Mouse (Mus musculus) frontal cortex, postnatal 36 days (tissue): ENCODE results near the gene Eme1.
"Not testable (repeated sequence)": the region's sequence is repeated elsewhere in the genome, so short reads cannot be mapped to it uniquely, and the experiment has no call there.

ENCODE experiments used
- DNase-seq, 2 experiments: peaks; one replicate each; pipeline ENCODE4 v3.0.0; 2022; ENCODE audit warnings: low spot score in 2 of 2

The Eme1 gene

DNA sequence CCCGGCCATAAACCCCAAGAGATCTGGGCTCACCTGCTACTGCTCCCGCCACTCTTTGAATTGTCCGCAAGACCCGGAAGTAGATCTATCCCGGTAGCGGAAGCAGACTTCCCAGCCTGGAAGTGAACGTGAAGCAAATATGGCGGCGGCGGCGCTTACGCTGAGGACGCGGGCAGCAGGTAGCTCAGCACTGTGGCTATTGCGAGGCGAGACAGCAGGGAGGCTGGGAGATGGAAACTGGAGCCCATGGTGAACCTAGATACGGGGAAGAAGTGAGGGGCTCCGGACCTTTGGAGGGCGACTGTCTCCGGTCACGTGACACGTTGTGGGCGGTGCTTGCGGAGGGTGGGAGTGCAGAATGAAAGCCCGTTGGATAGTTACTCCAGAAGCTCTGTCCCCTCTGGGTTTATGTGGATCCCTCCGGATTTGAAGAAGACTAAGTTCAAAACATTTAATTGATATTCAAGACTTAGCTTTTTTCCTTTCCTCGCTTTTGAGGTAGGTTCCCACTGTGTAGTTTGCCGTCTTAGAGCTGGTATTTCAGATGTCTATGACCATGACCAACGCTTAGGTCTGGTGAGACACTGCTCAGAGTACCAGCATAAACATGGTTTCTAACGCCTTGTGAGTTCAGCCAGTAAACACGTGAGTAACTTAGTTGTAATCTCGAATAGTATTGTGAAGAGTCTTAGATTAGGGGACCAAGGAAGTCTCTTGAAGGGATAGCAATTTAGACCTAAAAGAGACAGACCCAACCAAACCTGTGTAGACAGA lies at the start of gene Eme1, which contains the start of gene Mrpl27:
Gene Eme1 (minus strand): TSS at position 302 of the 774 bp plus-strand sequence.
Gene Mrpl27 (plus strand): TSS at position 105 of the 774 bp plus-strand sequence.
- peak; percentile 86 to 90 for DNase-seq

DNA sequence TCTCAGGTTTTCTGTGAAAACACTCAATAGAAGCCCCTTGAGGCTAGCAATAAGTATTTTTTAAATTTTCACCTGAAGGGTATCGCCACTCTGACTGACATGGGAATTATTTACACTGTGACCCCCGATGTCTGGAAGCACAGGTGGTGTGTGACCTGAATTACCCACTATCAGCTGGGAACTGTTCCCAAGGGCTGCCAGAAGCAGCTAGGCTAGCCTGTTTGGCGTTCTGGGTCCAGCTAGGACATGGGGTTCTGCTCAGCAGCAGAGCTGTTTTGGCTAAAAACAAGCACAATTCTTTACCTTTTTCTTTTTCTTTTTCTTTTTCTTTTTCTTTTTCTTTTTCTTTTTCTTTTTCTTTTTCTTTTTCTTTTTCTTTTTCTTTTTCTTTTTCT lies 48.4 kb upstream of the Eme1 start:
- no peak for DNase-seq

DNA sequence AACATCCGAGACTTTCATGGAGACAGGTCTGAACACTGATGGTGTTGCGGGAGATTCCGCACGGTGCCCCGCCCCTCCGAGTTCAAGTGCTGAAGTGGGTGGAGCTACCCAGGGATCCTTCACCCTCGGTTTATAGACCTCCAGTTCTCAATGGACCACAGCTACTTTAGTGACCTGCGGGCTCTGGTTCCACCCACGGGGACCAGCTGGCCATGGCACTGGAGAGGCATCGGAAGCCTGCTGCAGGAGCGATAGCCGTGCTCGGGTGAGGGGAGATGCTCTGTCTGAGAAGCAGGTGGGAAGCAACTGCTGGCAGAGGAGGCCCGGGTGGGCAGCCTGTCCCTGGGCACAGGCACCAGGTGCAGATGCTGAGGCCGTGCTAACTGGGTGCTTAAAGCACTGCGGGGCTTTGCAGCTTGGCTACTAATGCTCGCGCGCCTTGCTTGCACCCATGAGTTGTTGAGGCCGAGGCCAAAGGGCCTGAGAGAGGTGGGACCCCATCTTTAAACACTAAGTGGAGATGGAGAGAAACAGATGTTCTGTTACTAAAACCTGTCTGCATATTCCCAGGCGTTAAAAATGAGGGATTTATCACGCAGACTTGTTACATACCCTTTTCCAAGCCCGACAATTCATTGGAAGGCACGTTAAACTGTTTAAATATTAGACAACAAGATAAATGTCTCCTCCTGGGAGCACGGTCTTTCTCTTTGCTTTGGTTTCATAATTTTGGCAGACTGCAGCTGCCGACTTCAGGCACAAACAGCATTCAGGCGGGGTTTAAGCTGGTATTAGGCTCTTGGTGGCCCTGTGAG lies 47.8 kb upstream of the Eme1 start:
- DNase-seq: no peak

DNA sequence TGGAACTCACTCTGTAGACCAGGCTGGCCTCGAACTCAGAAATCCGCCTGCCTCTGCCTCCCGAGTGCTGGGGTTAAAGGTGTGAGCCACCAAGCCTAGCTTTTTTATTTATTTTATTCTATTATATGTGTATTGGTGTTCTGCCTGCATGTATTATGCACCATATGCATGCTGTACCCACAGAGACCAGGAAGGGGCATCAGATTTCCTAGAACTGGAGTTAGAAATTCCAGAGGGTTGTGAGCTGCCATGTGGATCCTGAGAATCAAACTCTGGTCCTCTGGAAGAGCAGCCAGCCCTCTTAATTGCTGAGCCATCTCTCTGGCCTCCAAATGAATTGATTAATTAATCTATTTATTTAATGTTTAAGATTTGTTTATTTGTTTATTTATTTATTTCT lies 45.6 kb upstream of the Eme1 start:
- no peak for DNase-seq

- DNase-seq: no peak
Measured at GRCm38 (mm10) chr11:94697703-94698464, 44.1 kb upstream of the Eme1 start.

GRCm38 (mm10) chr11:94697140-94697539 lies 43.4 kb upstream of the Eme1 start:
- DNase-seq: no peak

- DNase-seq: no peak
Measured at GRCm38 (mm10) chr11:94695508-94695907, 41.7 kb upstream of the Eme1 start.

DNA sequence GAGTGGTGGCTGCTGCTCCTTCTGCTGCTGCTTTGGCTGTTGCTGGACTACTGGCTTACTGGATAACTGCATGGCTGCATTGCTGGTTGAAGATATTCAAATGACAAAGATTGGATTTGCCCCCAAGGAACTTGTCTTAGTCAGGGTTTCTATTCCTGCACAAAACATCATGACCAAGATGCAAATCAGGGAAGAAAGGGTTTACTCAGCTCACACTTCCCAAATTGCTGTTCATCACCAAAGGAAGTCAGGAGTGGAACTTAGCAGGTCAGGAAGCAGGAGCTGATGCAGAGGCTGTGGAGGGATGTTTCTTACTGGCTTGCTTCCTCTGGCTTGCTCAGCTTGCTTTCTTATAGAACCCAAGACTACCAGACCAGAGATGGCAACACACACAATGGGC lies 38.7 kb upstream of the Eme1 start:
- not testable (repeated sequence) for DNase-seq

DNA sequence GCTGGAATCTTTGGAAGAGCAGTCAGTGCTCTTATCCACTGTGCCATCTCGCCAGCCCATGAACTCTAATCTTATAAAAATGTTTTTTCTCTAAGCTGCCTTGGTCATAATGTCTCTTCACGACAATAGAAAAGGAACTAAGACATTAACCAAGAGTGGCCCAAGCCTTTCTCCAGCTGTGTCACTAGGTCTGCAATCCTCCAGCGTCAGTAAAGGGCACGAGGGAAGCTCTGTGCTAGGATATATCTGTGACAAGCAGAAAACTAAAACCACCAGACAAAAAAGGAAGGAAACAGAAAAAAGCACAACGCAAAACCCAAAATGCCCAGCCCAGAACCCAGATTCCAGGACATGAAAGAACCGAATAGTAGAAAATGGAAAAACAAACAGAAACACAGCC lies 33.4 kb upstream of the Eme1 start:
- no peak for DNase-seq

GRCm38 (mm10) chr11:94682427-94682826 lies 28.7 kb upstream of the Eme1 start:
- no peak for DNase-seq

GRCm38 (mm10) chr11:94681640-94682039 lies 27.9 kb upstream of the Eme1 start:
- no peak for DNase-seq

DNA sequence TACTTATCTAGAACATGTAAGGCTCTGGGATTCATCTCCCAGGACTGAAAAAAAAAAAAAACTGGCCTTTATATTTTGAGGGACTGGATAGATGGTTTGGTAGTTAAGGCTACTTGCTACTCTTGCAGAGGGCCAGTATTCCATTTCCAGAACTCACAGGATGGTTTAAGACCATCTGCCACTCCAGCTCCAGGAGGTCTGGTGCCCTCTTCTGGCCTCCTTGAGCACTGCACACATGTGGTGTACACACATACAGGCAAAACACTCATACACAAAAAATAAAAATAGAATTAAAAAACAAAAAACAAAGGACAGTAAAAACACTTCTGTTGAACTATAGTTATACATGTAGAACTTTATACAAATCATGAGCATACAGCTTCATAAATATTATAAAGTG lies 26.9 kb upstream of the Eme1 start:
- no peak for DNase-seq

- no peak for DNase-seq
Measured at GRCm38 (mm10) chr11:94677607-94678145, 23.9 kb upstream of the Eme1 start.

- peak; percentile 81 to 89 for DNase-seq
Measured at GRCm38 (mm10) chr11:94676754-94677606, 23.2 kb upstream of the Eme1 start, which contains the start of gene Xylt2. Xylt2 (minus strand) TSS chr11:94677515.

DNA sequence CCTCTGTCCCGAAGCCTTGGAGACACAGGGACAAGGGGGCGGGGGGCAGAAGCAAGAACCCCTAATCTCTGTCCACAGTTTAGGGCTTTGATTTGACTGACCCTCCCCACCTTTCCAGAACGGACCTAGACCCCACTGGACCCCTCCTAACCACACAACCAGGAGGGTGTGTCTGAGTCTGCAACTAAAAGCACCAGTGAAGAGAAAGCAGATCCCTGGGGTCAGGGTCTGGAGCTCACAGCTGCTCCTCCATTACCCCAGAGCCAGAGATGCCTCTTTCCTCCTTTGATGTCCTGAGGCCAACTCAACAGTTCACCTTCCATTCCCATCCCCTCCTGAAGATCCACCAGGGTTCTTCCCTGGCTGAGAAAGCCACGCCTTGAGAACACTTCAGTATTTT lies 22.5 kb upstream of the Eme1 start:
- no peak for DNase-seq

DNA sequence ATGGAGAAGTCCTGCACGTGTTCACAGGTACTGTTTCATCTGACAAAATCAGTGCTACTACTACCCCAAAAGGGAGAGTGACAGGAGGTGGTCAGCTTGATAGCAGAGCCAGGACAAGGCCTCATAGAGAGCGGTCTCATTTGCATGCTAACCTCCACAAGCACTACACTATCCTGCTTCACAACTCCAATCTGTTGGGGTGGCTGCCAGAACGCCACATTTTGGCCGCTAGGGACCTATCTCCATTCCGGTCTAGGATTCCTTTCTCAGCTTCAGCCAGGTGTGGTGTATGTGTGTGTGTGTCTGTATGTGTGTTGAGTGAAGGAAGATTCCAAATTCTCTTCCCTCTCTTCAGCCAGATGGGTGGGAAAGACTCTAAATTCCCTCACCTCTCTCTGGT lies 21.7 kb upstream of the Eme1 start:
- DNase-seq: peak; percentile 15 to 17

- DNase-seq: peak; percentile 28 to 32
Measured at GRCm38 (mm10) chr11:94674984-94675383, 21.2 kb upstream of the Eme1 start.

- no peak for DNase-seq
Measured at GRCm38 (mm10) chr11:94665281-94665680, 11.5 kb upstream of the Eme1 start.

DNA sequence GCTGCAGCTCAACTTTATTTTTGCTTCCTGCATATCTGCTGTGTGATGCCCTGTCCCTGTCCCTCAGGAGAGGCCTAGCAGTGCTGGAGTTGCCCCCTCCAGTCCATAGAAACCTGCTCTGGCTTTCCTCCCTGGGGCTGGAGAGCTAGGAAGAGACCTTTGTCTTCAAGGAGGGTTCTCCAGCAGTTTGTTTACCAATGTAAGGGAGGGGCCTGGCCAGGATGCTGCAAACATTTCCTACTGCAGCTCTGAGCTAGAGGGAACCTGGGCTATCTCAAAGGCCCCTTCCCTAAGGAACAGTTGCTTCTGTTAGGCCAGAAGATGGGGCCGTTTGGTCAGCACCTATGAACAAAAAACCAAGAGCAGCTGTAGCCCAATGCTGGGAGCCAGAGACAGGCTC lies 7.6 kb upstream of the Eme1 start:
- no peak for DNase-seq

DNA sequence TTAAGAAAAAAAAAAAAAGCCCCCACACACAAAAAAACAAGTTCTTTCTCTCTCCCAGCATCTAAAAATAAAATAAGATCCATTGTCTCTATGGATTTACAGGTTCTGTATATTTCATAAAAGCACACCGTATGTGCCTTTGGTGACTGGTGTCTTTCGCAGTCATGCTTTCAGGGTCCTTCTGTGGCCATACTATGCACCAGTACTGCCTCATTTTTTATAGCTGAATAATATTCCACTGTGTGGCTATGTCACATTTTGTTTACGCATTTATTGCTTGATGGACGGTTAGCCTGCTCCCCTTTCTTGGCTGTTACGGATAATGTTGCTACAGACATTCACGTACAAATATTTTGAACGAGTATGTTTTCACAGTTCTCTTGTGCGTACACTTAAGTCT lies 791 bp downstream of the Eme1 start:
- no peak for DNase-seq

DNA sequence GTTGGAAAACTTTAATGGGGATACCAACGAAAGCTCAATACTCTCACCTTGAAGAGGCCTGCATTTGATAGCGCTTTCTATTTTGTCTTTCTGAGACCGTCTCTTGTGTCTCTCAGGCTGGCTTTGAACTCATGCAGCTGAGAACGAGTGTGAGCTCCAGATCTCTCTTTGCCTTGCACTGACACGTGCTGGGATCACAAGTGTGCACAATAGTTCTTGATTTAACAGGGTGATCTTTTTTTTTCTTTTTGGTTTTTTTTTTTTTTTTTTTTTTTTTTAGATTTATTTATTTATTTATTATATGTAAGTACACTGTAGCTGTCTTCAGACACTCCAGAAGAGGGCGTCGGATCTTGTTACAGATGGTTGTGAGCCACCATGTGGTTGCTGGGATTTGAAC lies 2.5 kb downstream of the Eme1 start:
- DNase-seq: not testable (repeated sequence)
